Mouse (Mus musculus): ENCODE results near the gene 3110009E18Rik.

3110009E18Rik gene

DNA sequence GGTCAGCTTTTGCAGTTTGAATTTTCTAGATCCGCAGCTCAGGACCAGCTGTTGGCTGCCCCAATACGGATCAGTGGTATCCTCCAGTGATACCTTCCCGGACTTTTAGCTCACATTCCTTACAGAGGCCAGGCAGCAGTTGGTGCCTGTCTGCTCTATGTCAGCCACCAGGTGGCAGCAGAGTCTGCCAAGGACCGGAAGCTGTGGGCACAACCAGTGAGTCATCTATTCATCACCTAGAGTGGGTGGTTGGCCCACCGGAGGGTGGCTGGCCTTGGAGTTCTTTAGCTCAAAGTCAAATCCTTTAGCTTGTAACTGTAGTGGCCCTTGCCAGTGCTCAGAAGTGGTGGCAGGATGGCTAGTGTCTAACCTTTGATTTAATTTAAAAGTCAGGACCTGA lies 76.2 kb downstream of the 3110009E18Rik start:
- peak; percentile 78 to 84 for DNase-seq

DNA sequence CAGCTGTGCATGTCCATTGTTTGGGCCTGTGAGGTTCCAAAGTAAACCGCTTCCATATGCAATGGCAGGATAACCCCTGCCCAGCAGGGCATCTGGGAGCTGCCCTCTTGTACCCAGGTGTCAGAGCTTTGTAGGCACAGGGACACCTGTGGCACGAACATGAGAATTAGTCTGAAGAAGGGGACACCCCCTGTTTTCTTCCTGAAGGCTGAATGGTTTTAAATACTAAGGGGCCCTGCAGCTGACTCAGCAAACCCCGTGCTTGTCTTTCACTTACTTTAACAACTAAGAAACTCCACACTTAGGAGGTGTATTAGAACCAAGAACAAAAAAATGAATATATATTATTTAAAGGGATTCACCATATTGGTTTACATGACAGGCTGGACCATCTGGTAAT lies 77.2 kb downstream of the 3110009E18Rik start:
- DNase-seq: no peak

DNA sequence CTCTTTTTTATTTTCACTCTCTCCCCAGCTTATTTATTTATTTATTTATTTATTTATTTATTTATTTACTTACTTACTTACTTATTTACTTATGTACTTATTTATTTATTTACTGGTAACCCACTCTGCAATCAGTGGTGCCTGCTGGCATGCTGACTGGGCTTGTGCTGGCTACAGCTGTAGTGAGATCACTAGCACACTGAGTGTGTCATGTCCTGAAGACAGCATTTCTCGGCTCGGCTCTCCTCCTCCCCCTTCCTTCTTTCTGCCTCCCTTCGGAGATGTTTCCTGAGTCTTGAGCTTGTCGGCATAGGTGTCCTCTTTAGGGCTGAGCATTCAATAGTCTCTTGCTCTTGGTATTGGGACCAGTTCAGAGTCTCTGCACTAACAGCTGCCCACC lies 78.0 kb downstream of the 3110009E18Rik start:
- no peak for DNase-seq

DNA sequence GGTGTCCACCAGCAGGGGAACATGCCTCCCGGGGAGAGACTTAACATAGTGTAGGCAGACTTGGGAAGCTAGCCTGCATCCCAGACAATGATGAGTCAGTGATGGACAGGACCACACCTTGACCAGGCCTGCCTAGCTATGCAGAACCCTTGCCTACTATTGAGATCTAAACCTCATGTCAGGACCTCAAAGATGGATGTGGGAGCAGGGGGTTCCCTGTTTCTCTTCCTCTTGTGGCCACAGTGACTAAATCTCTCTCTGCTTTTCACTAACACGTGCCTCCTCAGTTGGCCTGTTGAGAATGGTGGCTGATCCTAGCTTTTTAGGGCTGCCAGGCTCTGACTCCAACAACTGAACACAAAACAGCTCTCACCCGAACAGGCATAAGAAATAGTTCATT lies 81.6 kb downstream of the 3110009E18Rik start:
- DNase-seq: no peak

DNA sequence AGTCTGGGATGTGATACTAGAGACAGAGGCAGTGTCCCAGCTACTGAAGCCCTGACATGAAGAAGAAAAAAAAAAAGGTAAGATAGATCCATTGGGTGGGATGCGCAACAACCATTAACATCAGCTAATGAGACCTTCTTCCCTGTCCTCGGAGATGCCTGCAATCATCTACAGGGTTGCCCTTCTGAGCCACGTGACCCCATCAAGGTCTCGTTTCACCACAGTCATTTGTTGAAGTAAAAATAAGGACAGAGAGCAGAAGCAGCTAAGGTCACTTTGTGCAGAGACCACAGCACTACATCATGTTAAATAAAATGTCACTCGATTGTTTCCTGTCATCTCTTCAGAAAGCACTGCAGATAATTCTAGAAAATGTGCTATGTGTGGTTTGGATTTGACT lies 82.8 kb downstream of the 3110009E18Rik start:
- DNase-seq: no peak

DNA sequence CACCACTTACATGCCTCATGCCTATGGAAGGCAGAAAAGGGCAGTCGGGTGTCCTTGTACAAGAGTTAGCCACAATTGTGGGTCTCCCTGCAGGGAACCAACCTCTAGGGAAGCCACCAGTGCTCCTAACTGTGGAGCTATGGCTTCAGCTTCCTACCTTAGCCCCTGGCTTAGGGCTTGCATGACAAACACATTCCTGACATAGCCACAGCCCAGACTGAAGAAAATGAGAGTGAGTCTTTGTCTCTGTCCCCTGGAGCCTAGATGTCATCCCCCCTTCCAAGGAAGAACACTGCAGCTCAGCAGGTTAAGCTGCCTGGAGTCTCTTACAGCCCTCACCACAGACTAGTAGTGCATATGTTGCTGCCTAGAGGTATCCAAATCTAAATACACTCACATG lies 83.8 kb downstream of the 3110009E18Rik start:
- DNase-seq: no peak

DNA sequence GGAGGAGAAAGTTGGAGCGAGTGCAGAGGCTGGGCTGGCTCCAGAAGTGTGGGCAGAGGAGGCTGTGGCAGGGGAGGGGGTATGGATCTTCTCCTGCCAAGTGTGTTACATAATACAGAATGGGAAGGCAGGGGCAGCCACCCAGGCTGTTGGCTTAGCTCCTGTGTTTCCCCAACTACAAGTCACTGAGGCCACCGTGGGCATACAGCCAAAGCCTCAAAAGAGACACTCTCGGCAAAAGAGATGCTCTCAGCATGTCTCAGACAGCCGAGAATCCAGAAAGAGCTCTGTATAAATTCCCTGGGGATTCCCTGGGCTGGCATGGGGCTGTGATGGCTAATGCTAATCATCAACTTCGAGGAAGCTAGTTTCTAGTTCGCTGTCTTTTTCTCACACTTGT lies 86.6 kb downstream of the 3110009E18Rik start:
- peak; percentile 56 to 57 for DNase-seq

DNA sequence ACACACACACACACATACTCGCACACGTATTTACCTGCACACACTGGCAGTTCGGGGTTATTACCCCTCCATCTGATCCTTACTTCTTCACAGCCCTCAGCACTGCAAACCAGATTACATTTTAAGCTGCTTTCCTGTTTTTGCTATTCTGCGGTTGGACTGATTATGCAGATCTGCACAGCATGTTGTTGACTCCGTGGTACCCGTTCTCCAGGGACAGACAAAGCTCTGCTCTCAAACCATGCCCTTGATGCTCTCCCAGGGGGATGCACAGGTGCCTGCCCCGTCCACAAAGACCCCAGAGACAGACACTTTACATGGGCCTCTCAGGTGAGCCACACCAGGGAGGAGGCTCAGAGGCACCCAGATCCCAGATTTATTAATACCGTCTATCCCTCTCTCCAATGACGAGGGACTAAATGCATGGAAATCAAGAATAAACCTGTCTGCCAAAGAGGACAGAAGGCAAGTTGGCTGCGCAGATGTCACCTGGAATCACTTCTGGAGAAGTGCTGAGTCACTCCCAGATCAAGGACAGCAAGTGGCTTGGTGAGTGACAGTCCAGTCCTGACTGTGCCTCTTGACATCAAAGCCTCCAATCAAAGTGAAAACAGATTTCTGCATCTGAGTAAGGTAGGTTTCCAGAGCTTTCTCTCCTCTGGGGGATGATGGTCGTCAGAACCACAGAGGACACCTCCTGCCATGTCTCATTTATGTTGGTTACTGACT lies 87.7 kb downstream of the 3110009E18Rik start:
- no peak for DNase-seq

DNA sequence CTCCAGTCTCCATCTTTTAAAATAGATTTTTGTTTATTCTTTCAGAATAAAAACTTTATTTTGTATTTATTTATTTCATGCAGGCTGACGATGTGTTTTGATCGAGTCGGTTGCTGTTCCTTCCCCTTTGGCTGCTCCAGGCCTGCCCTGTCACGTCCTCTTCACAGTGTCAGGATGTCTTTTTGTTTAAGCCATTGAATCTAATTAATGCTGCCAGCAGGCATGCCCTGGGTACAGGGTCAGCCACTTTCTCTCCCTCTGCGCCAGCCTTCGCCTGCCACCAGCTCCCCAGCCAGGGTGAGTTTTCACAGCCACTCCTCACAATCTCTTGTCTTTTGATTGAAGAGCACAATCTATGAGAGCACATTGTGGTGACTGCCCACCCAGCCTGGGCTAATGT lies 99.9 kb downstream of the 3110009E18Rik start:
- DNase-seq: no peak

DNA sequence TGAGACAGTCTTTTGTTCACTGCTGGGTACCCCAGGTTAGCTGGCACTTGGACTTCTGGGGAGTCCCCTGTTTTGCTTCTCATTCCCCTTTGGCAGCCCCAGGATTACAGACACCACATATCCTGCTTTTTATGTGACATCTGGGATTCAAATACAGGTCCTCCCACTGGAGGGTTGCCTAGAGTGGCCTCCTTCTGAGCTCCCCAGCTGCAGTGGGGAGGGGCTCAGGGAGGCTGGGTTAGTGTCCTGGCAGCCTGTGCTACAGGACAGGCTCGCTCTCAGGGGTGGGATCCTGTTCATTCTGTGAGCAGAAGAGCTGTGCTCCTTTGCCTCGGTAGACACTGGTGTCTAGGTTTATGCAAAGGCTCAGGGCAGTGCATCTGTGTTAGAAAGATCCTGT lies 100.3 kb downstream of the 3110009E18Rik start:
- DNase-seq: no peak

DNA sequence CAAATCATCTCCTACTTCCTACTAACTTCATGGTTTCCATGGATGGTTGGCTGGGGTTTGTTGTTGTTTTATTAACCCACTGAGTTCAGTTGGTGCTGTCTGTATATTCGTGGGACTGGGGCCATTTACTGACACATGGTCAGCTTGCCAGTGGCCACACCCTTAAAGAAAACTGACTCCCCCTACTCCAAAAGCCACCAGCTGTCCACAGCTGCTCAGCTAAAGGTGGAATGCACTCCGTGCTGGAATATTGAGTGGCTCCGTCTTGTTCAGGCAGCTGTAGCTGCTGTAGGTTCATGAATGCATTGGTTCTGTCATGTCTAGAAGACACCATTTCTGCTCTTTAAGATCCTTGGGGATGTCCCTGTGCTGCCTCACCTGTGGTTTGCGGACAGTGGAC lies 102.6 kb downstream of the 3110009E18Rik start:
- no peak for DNase-seq

DNA sequence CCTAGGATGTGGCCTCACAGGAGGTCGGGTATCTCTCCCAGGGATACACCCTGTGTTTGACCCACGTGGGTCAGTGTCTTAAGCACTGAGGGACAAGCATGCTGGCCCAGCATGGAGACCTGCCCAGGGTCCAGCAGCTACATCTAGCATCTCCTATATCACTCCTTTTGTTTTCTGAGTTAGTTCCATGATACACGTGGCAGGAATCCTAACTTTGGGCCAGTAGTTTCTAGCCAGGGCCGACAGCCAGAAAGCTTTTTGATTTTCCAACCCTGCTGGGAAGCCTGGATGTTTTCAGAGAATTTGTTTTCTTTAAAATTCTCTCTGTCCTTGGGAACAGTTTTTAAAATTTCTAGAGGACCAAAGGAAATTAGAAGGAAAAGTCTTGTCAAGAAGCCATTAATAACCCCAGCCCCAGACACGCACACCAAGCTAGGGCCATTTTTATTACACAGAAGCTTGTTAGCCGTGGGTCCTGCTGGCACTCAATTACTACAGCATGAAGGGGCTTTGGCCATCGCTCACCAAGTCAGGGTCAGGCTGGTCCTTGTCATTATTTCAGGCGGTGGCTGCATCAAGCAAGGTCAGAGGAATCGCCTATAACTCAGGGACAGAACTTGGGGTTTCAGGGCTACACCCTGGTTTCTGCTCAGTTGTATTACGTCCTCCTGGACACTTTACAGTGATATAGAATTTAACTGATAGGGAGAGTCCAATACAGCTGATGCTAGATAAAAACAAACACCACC lies 108.9 kb downstream of the 3110009E18Rik start:
- no peak for DNase-seq

DNA sequence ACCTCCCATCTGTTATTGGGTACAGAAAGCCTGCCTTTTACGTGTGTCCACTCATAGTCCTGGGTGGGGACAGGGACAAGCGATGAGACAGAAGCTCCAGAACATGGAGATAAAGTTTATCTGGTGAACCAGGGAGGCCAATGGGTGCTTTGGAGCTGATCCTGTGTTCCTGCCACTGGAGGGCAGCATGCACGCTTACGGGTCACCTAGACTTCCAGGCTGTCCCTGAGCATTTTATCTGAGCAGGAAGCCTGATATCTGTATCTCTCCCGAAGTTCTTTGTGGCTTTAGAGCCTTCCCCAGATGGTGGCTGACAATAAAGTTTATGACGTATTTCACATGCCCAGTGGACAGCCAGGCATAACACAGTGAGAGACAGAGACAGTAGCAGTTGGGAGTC lies 110.3 kb downstream of the 3110009E18Rik start:
- DNase-seq: peak; percentile 43 to 62

DNA sequence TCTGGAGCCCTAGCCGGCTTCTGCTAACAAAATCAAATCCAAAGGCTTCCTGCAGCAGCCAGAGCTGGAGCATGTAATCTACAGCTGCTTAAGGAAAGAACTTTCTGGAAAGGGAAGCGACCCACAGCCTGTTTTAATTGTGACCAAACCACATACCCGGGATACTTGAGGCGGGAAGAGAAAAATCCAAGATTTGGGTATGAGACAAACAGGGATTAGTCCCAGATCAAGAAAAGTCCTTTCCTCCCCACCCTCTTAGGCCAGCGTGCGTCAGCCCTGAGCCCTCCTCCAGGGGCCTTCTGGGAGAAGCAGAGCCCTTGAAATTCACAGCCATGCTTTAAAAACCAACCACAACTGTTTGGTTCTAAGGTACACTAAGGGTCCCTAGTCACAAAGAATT lies 111.2 kb downstream of the 3110009E18Rik start:
- DNase-seq: no peak

DNA sequence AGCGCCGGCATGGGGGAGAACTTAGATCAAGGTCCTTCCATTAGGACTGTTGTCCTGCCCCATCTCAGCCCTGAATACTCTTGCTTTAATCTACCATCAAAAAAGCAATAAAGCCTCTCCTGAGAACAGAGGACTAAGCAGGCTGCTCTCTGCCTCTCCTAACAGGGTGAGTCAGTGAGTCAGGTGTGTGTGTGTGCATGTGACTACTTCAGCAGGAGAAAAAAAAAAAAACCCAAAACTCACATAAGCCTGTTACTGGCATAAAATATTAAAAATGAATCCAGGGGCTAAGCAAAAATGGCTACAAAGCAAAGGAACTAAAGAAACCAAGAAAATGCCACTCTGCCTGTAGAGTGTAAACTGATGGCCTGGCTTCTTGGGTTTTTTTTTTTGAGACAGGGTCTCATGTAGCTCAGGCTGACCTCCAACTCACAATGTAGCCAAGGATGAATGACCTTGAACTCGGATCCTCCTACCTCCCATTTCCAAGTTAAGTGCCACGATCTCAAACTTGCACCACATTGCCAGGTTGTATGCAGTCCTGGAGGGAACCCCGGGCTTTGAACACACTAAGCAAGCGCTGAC lies 114.7 kb downstream of the 3110009E18Rik start:
- DNase-seq: no peak

DNA sequence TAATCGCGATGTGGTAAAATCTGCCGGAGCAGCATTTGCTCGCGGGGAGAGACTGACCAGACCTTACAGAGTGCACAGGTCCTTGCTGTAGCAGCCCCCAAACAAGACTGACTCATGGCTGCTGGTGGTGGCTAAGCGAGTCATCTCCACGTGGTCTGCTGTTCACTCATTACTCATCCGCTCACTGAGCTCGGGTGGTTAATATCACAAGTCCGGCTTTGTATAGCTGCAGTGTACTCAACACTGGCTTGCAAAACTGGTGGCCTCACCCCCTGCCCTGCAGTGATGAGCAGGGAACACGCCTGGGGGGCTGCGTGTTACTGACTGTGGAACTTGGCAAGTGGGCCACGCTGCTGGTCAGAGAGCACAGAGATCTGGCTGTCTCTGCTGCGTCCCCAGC lies 115.4 kb downstream of the 3110009E18Rik start:
- no peak for DNase-seq

DNA sequence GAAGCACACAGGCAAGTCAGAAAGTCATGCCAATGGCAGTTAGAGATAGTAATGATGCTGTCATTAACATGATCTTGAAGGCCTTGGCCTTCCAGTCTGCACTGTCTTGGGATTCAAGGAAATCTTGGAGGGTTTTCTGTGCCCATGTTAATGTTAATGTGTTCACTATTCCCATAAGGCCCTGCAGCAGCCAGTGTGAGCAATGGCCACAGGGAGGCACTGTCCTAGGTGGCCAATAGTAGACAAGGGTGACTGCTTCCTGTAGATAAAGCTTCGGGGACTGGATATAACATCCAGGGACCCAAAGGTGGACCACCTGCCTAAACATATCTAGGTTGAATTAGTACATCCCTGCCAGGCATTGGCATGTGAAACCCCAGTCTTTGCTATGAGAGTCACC lies 116.1 kb downstream of the 3110009E18Rik start:
- no peak for DNase-seq
